Mouse (Mus musculus): ENCODE measurements around the gene Hexdc. TPM values are rescaled to one million over a fixed set of nuclear protein-coding genes. Genes with fewer than 3 reads are reported as not detected.

Hexdc gene
- total RNA-seq (2014; rRNA removed) (80.2 and 89.6 TPM in 2 replicates), polyA plus RNA-seq (2015; fragmentation: Nextera tagmentation; extraction: Ambion mirVana) (30.7 and 35.2 TPM in 2 replicates)

GRCm38 (mm10) chr11:121204161-121205006 is at the start of gene Hexdc, which contains the start of gene Ogfod3:
Gene Hexdc, plus strand, starts transcription at chr11:121204433.
Gene Ogfod3, minus strand, starts transcription at chr11:121204711.
- 0% methylated on average over 68 of the region's 70 CpGs for WGBS
- peak; percentile 97 for ATAC-seq
- no peak for TF ChIP-seq CTCF (IDR thresholded peaks at IDR 0.05; ENCODE audit: low read depth)
- H3K4me2 ChIP-seq (ENCODE audit: low read depth, low read length), result peak within 1 kb of the TSS; percentile 62
- DNase-seq (ENCODE audit: low spot score), result peak; percentile 96
- no peaks in the 10 kb centered on the region; the same call in 1 of the 2 replicates for H3K4me1 ChIP-seq (ENCODE audit: insufficient read depth, low read length)
- peaks cover 8% of the 10 kb centered on the region; the same call in 1 of the 2 replicates for H3K36me3 ChIP-seq (ENCODE audit: insufficient read depth, low read length)
- peak within 1 kb of the TSS; percentile 79 for H3K9ac ChIP-seq (replicated peaks; ENCODE audit: low read length)
- no peaks in the 10 kb centered on the region for H3K27me3 ChIP-seq (ENCODE audit: insufficient read depth, low read length)
- no peaks in the 10 kb centered on the region for H3K9me3 ChIP-seq (ENCODE audit: low read length)
- H3K4me3 ChIP-seq (ENCODE audit: low read length), result peak within 1 kb of the TSS; percentile 79
- H3K27ac ChIP-seq, result peak within 1 kb of the TSS; percentile 81

GRCm38 (mm10) chr11:121156411-121156891 is 47.8 kb upstream of the Hexdc start:
- Histone ChIP-seq H3K36me3 (ENCODE audit: insufficient read depth, low read length) (no peaks in the 10 kb centered on the region), H3K4me1 (ENCODE audit: insufficient read depth, low read length) (no peaks in the 10 kb centered on the region), H3K9me3 (ENCODE audit: low read length) (no peaks in the 10 kb centered on the region), H3K4me3 (ENCODE audit: low read length) (peak overlapping the region; percentile 38), H3K4me2 (ENCODE audit: low read depth, low read length) (peak overlapping the region; percentile 65), H3K27me3 (ENCODE audit: insufficient read depth, low read length) (no peaks in the 10 kb centered on the region), H3K9ac (replicated peaks; ENCODE audit: low read length) (peak overlapping the region; percentile 22; the same call in 1 of the 2 replicates), H3K27ac (no peak overlapping the region)
- no peak for TF ChIP-seq CTCF (IDR thresholded peaks at IDR 0.05; ENCODE audit: low read depth)
- 1% methylated on average over 45 of the region's 45 CpGs for WGBS
- DNase-seq (ENCODE audit: low spot score) (peak; percentile 76), ATAC-seq (peak; percentile 62; the same call in 1 of the 2 replicates)

- H3K4me2 ChIP-seq (ENCODE audit: low read depth, low read length), result no peak within 1 kb of the TSS
- 89% methylated on average over 5 of the region's 5 CpGs for WGBS
- H3K9ac ChIP-seq (replicated peaks; ENCODE audit: low read length), result no peak within 1 kb of the TSS
- H3K4me3 ChIP-seq (ENCODE audit: low read length), result no peak within 1 kb of the TSS
- TF ChIP-seq CTCF (IDR thresholded peaks at IDR 0.05; ENCODE audit: low read depth), result no peak
- H3K9me3 ChIP-seq (ENCODE audit: low read length), result no peaks in the 10 kb centered on the region
- H3K27me3 ChIP-seq (ENCODE audit: insufficient read depth, low read length), result no peaks in the 10 kb centered on the region
- H3K4me1 ChIP-seq (ENCODE audit: insufficient read depth, low read length), result no peaks in the 10 kb centered on the region
- ATAC-seq, result no peak
- no peak within 1 kb of the TSS for H3K27ac ChIP-seq
- DNase-seq (ENCODE audit: low spot score), result no peak
- no peaks in the 10 kb centered on the region for H3K36me3 ChIP-seq (ENCODE audit: insufficient read depth, low read length)
Measured at GRCm38 (mm10) chr11:121159971-121160370, 44.3 kb upstream of the Hexdc start, which contains the start of gene Uts2r. Gene Uts2r, plus strand, starts transcription at chr11:121160271.

- Histone ChIP-seq H3K9ac (replicated peaks; ENCODE audit: low read length) (no peak overlapping the region), H3K4me1 (ENCODE audit: insufficient read depth, low read length) (no peaks in the 10 kb centered on the region), H3K27me3 (ENCODE audit: insufficient read depth, low read length) (no peaks in the 10 kb centered on the region), H3K4me3 (ENCODE audit: low read length) (no peak overlapping the region), H3K4me2 (ENCODE audit: low read depth, low read length) (no peak overlapping the region), H3K27ac (no peak overlapping the region), H3K36me3 (ENCODE audit: insufficient read depth, low read length) (no peaks in the 10 kb centered on the region), H3K9me3 (ENCODE audit: low read length) (no peaks in the 10 kb centered on the region)
- ATAC-seq, result no peak
- no peak for DNase-seq (ENCODE audit: low spot score)
- 88% methylated on average over 26 of the region's 26 CpGs for WGBS
- TF ChIP-seq CTCF (IDR thresholded peaks at IDR 0.05; ENCODE audit: low read depth), result no peak
Measured at GRCm38 (mm10) chr11:121160636-121161346, 43.4 kb upstream of the Hexdc start.

GRCm38 (mm10) chr11:121163751-121164150 is 40.5 kb upstream of the Hexdc start:
- no peak for TF ChIP-seq CTCF (IDR thresholded peaks at IDR 0.05; ENCODE audit: low read depth)

GRCm38 (mm10) chr11:121173203-121173602 is 31.0 kb upstream of the Hexdc start:
- no peak for ATAC-seq
- 62% methylated on average over 5 of the region's 5 CpGs for WGBS

More at GRCm38 (mm10) chr11:121163751-121164150, 40.5 kb upstream of the Hexdc start:
- no peaks in the 10 kb centered on the region for H3K36me3 ChIP-seq (ENCODE audit: insufficient read depth, low read length)
- no peaks in the 10 kb centered on the region for H3K27me3 ChIP-seq (ENCODE audit: insufficient read depth, low read length)
- no peak overlapping the region for H3K4me3 ChIP-seq (ENCODE audit: low read length)
- no peak for ATAC-seq
- no peaks in the 10 kb centered on the region for H3K4me1 ChIP-seq (ENCODE audit: insufficient read depth, low read length)
- WGBS, result 89% methylated on average over 4 of the region's 4 CpGs
- no peak overlapping the region for H3K4me2 ChIP-seq (ENCODE audit: low read depth, low read length)
- H3K27ac ChIP-seq, result no peak overlapping the region
- no peaks in the 10 kb centered on the region for H3K9me3 ChIP-seq (ENCODE audit: low read length)
- H3K9ac ChIP-seq (replicated peaks; ENCODE audit: low read length), result no peak overlapping the region
- no peak for DNase-seq (ENCODE audit: low spot score)

More at GRCm38 (mm10) chr11:121173203-121173602, 31.0 kb upstream of the Hexdc start:
- Histone ChIP-seq H3K36me3 (ENCODE audit: insufficient read depth, low read length) (no peaks in the 10 kb centered on the region), H3K27me3 (ENCODE audit: insufficient read depth, low read length) (no peaks in the 10 kb centered on the region), H3K4me2 (ENCODE audit: low read depth, low read length) (no peak overlapping the region), H3K27ac (no peak overlapping the region), H3K9ac (replicated peaks; ENCODE audit: low read length) (no peak overlapping the region), H3K4me1 (ENCODE audit: insufficient read depth, low read length) (peaks cover 11% of the 10 kb centered on the region; the same call in 1 of the 2 replicates), H3K4me3 (ENCODE audit: low read length) (no peak overlapping the region), H3K9me3 (ENCODE audit: low read length) (no peaks in the 10 kb centered on the region)
- no peak for TF ChIP-seq CTCF (IDR thresholded peaks at IDR 0.05; ENCODE audit: low read depth)
- DNase-seq (ENCODE audit: low spot score), result no peak
